Mouse (Mus musculus) intestine, postnatal 0 days (tissue): ENCODE results near the gene B3galt5. TPM values are rescaled to one million over a fixed set of nuclear protein-coding genes. Genes with fewer than 3 reads are reported as not detected.
A peak's percentile ranks its signal among the peaks of the same experiment; 100 is the strongest.

ENCODE experiments used
- ATAC-seq: fragments of 200-750 bp; cut with Nextera tagmentation; 2 replicates; pipeline ENCODE4 v1.8.0; 2017; ENCODE audit warnings: mild to moderate bottlenecking, moderate TSS enrichment, moderate library complexity
- H3K27ac ChIP-seq: fragments of 300-500 bp; sonication (generic); 2 replicates; pipeline ENCODE4 v1.5.1; 2014; ENCODE audit warnings: mild to moderate bottlenecking, low read depth, low read length, moderate library complexity
- H3K27me3 ChIP-seq: fragments of 300-500 bp; sonication (generic); replicated peaks from 2 replicates; pipeline ENCODE4 v1.6.1; 2014; ENCODE audit warnings: low read length, mixed read lengths; ENCODE audit not compliant: control insufficient read depth, insufficient read depth
- H3K36me3 ChIP-seq: fragments of 300-500 bp; sonication (generic); 2 replicates; pipeline ENCODE4 v1.6.1; 2014; ENCODE audit warnings: mild to moderate bottlenecking, moderate library complexity; ENCODE audit not compliant: control insufficient read depth, insufficient read depth
- H3K4me1 ChIP-seq: fragments of 300-500 bp; sonication (generic); replicated peaks from 2 replicates; pipeline ENCODE4 v1.6.1; 2014; ENCODE audit warnings: antibody characterized with exemption, low read length, mixed read lengths; ENCODE audit not compliant: control insufficient read depth, insufficient read depth
- H3K4me2 ChIP-seq: fragments of 300-500 bp; sonication (generic); replicated peaks from 2 replicates; pipeline ENCODE4 v1.6.1; 2014; ENCODE audit warnings: low read depth, mild to moderate bottlenecking, moderate library complexity
- H3K4me3 ChIP-seq: fragments of 300-500 bp; sonication (generic); 2 replicates; pipeline ENCODE4 v1.5.1; 2014; ENCODE audit warnings: low read depth, low read length
- H3K9ac ChIP-seq: fragments of 300-500 bp; sonication (generic); 2 replicates; pipeline ENCODE4 v1.6.1; 2014; ENCODE audit warnings: mild to moderate bottlenecking, low read depth, low read length
- H3K9me3 ChIP-seq: fragments of 300-500 bp; sonication (generic); 2 replicates; pipeline ENCODE4 v1.6.1; 2016; ENCODE audit warnings: mixed run types; ENCODE audit not compliant: control insufficient read depth
- CTCF ChIP-seq: sonication (generic); IDR thresholded peaks from 2 replicates; pipeline ENCODE4 v1.5.1; 2016; ENCODE audit warnings: low read depth, mild to moderate bottlenecking, control low read depth, antibody characterized with exemption, moderate library complexity
- WGBS: fragments of 180-500 bp; shearing (Covaris S2); extraction: QIAGEN DNeasy Blood & Tissue Kit; methylation state at CpG from one replicate; pipeline ENCODE4 v1.1.7; 2014; 5-methylcytosine and 5-hydroxymethylcytosine counted together
- polyA plus RNA-seq: library from polyadenylated mRNA; unstranded; fragments of >200 nt; fragmentation: Nextera tagmentation; extraction: Ambion mirVana; gene quantifications from 2 replicates; pipeline ENCODE4 v1.2.1, GENCODE M21; 2015

B3galt5 gene
- polyA plus RNA-seq, 1 experiment from 2014 or later, result 0.46 TPM

DNA sequence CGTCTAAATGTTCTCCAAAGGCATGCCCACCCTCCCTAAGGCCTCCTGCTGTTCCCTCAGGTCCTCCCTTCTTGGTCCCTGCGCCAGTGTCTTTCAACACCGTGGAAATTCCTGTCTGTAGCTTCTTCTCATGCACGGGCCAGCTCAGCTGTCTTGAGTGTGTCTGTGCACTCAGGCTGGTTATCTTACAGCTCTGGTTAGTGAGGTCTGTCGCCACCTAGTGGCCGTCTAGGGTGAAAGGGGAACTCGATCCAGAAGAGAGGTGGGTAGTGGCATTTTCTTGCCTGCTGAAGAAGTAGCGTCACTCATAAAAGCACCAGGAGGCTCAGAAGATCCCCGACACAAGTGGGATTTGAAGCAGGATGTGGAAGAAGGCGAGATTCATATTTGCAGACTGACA, 109.5 kb downstream of the B3galt5 start:
- H3K27me3 ChIP-seq, result no peaks in the 10 kb centered on the region
- TF ChIP-seq CTCF, result peak; percentile 98
- no peaks in the 10 kb centered on the region for H3K9me3 ChIP-seq
- no peak for ATAC-seq
- H3K36me3 ChIP-seq, result no peaks in the 10 kb centered on the region
- H3K4me3 ChIP-seq, result no peak overlapping the region
- H3K27ac ChIP-seq, result no peak overlapping the region
- H3K4me1 ChIP-seq, result no peaks in the 10 kb centered on the region
- H3K9ac ChIP-seq, result no peak overlapping the region
- WGBS, result 4% methylated on average over 10 of the region's 10 CpGs
- H3K4me2 ChIP-seq, result no peak overlapping the region

GRCm38 (mm10) chr16:96348070-96348469, 112.5 kb downstream of the B3galt5 start:
- Histone ChIP-seq H3K9ac (no peak overlapping the region), H3K4me3 (no peak overlapping the region), H3K27ac (no peak overlapping the region), H3K36me3 (no peaks in the 10 kb centered on the region), H3K9me3 (no peaks in the 10 kb centered on the region), H3K27me3 (no peaks in the 10 kb centered on the region), H3K4me1 (no peaks in the 10 kb centered on the region), H3K4me2 (0 out of 2 replicates have a peak overlapping the region, but pooled peaks have one; percentile 3)
- TF ChIP-seq CTCF, result no peak
- WGBS, result 44% methylated on average over 11 of the region's 11 CpGs
- no peak for ATAC-seq

- no peak for ATAC-seq
- H3K36me3 ChIP-seq, result no peaks in the 10 kb centered on the region
- WGBS, result 87% methylated on average over 5 of the region's 5 CpGs
- H3K9me3 ChIP-seq, result no peaks in the 10 kb centered on the region
- no peak for TF ChIP-seq CTCF
- no peaks in the 10 kb centered on the region for H3K27me3 ChIP-seq
- no peak overlapping the region for H3K9ac ChIP-seq
- H3K27ac ChIP-seq, result no peak overlapping the region
- H3K4me3 ChIP-seq, result no peak overlapping the region
- no peaks in the 10 kb centered on the region for H3K4me1 ChIP-seq
- H3K4me2 ChIP-seq, result no peak overlapping the region
Observed at GRCm38 (mm10) chr16:96348766-96349165, 113.2 kb downstream of the B3galt5 start.

DNA sequence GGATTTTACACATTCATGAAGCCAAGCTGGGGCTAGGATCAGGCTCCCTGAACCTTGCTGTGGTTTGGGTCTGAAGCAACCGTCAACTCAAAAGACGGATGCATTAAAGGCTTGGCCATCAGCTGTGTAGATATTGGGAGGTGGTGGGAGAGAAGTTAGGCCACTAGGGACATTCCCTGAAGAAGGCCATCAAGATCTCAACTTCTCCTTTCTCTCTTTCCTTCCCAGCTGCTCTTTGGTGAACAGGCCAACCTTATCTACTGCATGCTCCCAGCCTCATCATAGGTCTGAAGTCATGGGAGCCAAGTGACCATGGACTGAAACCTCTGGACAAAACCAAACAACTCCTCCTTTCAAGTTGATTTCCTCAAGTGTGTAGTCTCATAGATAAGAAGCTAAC, 115.9 kb downstream of the B3galt5 start:
- 88% methylated on average over 2 of the region's 2 CpGs for WGBS
- no peak for TF ChIP-seq CTCF
- no peak overlapping the region for H3K9ac ChIP-seq
- no peak overlapping the region for H3K4me2 ChIP-seq
- no peaks in the 10 kb centered on the region for H3K27me3 ChIP-seq
- H3K27ac ChIP-seq, result no peak overlapping the region
- H3K36me3 ChIP-seq, result no peaks in the 10 kb centered on the region
- H3K4me1 ChIP-seq, result no peaks in the 10 kb centered on the region
- no peak overlapping the region for H3K4me3 ChIP-seq
- ATAC-seq, result no peak
- H3K9me3 ChIP-seq, result no peaks in the 10 kb centered on the region

GRCm38 (mm10) chr16:96353296-96353896, 117.8 kb downstream of the B3galt5 start:
- ATAC-seq, result no peak
- H3K9ac ChIP-seq, result no peak overlapping the region

GRCm38 (mm10) chr16:96353996-96354395, 118.4 kb downstream of the B3galt5 start:
- TF ChIP-seq CTCF, result no peak
- ATAC-seq, result no peak; the same call in 1 of the 2 replicates
- H3K36me3 ChIP-seq, result no peaks in the 10 kb centered on the region
- no peaks in the 10 kb centered on the region for H3K27me3 ChIP-seq
- H3K4me2 ChIP-seq, result no peak overlapping the region
- WGBS, result 39% methylated on average over 6 of the region's 6 CpGs
- H3K9ac ChIP-seq, result no peak overlapping the region
- no peaks in the 10 kb centered on the region for H3K9me3 ChIP-seq
- no peaks in the 10 kb centered on the region for H3K4me1 ChIP-seq
- no peak overlapping the region for H3K27ac ChIP-seq
- no peak overlapping the region for H3K4me3 ChIP-seq

More at GRCm38 (mm10) chr16:96353296-96353896, 117.8 kb downstream of the B3galt5 start:
- no peak overlapping the region for H3K4me3 ChIP-seq
- no peak overlapping the region for H3K27ac ChIP-seq
- no peak for TF ChIP-seq CTCF
- H3K9me3 ChIP-seq, result no peaks in the 10 kb centered on the region
- no peaks in the 10 kb centered on the region for H3K27me3 ChIP-seq
- 67% methylated on average over 6 of the region's 6 CpGs for WGBS
- no peaks in the 10 kb centered on the region for H3K36me3 ChIP-seq
- no peak overlapping the region for H3K4me2 ChIP-seq
- no peaks in the 10 kb centered on the region for H3K4me1 ChIP-seq
